Mouse (Mus musculus): ENCODE measurements around the gene Rdh16f1.
"Not testable (repeated sequence)": the region's sequence is repeated elsewhere in the genome, so short reads cannot be mapped to it uniquely, and the experiment has no call there.

The Rdh16f1 gene

DNA sequence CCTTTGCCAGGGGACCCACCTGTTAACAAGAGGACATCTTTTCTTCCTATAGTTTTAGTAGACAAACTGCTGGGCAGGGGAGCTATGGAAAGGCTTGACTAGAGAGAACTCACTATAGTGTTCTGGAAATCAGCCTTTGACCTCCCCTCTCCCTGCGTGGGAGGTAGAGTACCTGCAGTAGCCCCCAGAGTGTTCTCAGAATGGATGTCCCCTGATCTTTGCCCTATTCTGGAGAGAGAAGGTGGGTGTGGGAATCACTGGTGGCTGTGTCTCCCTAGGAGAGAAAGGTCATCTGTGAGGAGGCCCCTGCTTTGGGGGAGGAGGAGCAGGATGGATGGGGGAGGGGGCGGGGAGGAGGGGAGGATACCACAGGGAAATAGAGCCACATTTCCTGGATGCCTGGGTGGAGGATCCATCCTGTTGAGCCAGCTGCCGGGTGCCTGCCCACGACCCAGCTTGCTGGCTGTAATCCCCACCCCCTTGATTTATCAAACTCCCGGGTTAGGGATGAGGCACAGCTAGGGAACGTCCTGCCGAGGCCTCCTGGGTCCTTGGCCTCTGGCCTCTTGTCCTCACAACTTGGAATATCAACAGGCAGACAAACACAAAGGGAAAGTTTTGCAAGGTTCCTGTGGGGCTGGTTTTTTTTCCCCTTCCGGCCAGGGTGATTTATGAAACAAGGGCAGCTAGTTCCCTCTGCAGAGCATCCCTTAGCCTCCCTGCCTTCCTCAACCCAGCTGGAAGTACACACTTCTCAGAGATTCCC is 10.6 kb upstream of the Rdh16f1 start:
- no peak for DNase-seq (ENCODE audit: low read depth)

DNA sequence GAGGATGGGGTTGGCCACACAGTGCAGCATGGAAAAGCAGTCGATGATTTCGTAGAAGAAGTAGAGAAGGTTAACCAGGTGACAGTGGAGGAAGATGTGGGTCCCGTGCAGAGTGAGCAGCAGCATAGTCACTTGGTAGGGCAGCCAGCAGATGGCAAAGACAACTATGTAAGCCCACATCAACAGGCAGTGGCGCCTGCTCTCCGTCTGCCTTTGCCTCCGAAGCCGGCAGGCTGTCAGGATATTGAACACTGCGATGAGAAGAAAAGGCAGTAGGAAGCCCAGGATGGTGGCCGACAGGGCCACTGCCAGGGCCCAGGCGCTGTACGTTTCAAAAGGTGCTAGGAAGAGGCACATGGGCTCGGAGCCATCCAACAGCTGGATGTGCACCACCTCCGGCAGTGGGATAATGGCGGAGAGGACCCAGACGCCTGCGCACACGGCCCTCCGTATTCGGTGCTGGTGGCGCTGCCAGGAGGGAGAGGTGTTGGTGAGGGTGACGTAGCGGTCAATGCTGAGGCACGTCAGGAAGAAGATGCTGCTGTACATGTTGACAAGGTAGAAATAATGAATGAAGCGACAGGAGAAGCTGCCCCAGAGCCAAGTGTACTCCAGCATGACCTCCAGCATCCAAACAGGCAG is 9.3 kb upstream of the Rdh16f1 start:
- no peak for DNase-seq (ENCODE audit: low read depth)

DNA sequence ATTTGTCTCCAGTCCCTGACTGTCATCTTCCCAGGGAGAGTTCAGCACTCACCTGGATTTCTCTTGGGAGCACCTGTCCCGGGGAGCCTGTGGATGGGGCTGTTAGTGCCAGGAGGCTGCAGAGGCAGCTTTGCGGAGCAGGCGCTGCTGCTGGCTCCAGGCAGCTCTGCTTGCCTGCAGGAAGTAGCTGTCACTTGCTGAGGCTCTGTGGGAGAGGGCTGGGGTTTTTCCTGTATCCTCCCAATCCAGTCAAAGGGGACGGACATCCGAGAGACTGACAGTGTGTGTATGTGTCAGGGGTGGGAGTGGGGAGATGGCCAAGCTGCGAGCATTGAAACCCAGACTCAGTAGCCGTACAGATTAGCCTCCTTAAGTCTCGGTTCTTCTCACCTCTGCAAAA is 8.0 kb upstream of the Rdh16f1 start, which contains the start of gene Gpr182:
Gene Gpr182 (minus strand): TSS at position 185 of the 400 bp plus-strand sequence.
- no peak for DNase-seq (ENCODE audit: low read depth)

DNA sequence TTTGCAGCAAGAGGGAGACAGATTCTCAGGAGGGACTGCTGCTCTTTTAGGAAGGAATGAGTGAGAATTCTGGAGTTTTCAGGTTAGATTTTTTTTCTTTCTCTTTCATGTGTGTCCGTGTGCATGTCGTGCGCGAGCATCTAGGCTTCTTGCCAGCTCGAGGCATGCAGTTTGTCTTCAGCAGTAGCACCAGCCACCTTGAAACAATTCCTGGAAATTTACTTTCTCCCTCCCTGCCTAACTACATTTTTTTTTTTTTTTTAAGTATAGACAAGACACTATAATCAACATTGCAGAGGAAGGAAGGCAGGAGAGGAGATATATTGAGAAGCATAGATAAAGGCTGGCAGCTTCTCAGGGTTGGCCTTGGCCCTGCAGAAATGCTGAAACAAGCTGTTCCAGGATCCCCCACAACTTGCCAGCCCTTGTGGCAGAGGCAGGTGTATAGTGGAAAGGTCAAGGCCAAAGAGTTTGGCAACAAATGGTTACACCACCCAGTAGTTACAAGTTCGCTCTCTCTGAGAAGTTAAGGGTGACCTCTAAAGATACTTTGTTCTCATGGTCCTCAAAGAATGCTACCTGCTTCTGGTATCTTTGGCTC is 4.9 kb upstream of the Rdh16f1 start:
- DNase-seq (ENCODE audit: low read depth), result no peak

DNA sequence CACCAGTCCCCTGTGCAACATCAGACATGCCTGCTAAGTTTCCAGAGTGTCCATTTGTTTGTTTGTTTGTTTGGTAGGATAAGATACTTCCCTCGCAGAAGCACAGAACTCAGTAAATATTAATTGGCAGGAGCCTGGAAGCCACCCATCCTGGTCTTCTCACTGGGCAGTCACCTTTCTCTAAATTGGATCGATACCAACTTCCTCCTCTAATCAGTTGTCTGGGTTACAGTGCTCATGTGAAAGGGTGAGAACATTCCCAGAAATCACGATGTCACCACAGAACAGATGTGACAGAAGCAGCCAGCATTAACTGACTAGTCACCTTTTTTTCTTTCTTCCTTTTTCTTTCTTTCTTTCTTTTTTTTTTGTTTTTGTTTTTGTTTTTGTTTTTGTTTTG is 4.3 kb upstream of the Rdh16f1 start:
- DNase-seq (ENCODE audit: low read depth), result no peak

DNA sequence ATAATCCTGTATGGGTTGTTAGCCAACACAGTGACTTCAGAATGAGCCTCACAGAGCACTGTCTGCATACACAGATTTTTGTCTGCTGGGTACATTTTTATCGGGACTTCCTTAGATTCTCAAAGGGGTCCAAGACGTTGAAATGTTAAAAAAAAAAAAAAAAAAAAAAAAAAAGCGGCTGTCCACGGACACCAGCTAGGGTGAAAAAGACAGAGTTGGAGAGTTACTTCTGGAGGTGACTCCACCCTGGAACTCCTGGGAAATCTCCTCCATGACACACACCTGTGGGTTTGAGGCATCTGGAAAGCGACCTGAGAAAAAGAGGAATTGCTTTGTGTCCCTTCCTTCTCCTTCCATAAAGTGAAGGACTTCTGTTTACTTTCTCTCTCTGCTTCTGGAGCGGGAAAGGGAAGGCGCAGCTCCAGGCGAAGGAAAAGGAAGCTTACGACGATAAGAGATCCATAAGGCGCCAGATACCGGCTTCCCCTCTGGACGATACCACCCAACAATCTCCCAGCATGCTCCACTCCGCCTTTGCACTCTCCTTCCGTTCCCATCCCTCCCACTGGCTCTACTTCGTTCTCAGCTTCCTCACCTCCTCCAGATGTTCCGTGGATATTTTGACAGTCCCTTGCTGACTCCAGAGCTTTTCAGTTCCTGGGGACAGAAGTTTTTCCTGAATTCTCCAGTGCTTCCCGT is 3.7 kb upstream of the Rdh16f1 start:
- DNase-seq (ENCODE audit: low read depth), result no peak

DNA sequence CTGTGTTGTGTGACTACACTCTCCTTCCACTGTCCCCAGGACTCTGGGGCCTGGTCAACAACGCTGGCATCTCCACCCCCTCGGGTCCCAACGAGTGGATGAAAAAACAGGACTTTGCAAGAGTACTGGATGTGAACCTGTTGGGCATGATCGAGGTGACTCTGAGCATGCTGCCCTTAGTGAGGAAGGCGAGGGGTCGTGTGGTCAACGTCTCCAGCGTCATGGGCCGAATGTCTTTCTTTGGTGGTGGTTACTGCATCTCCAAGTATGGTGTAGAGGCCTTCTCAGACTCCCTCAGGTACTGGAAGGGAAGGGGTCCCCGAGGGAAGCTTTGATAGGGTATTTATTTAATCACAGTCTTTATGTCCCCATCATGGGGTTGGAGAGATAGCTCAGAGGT is 3.3 kb downstream of the Rdh16f1 start:
- DNase-seq (ENCODE audit: low read depth), result not testable (repeated sequence)

DNA sequence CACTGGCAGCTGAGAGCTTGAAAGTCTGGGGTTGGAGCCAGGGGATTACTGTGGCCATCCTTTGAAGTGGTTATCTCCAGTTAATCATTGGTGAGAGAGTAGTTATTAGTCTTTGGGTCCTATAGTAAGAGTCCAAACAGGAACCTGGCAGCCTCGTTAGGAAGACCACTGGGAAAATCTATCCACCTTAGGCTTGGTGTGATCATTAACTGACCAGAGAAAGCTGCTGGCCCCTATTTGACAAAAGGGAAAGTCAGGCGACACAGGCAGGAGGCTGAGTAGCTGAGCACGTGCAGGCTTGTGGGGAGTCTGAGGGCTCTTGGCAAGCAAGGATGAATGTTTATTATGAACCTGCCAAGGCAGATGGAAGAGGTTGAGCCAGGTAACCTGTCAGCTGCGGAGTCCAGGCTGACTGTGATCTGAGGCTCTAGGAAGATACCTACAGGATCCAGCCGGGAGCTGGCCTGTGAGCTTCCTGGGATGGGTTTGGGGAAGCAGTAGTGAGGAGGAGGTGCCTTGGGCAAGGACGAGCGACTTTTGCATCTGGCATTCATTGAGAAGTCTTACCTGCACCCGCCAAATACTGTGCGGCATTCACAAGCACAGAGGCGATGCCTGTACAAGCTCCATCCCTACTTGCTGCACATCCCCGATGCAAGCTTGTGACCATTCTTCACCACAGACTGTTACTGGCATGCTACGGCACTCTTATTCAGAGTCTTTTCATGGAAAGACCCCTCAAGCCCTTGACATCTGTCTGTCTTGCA is 4.5 kb downstream of the Rdh16f1 start:
- DNase-seq (ENCODE audit: low read depth), result no peak

DNA sequence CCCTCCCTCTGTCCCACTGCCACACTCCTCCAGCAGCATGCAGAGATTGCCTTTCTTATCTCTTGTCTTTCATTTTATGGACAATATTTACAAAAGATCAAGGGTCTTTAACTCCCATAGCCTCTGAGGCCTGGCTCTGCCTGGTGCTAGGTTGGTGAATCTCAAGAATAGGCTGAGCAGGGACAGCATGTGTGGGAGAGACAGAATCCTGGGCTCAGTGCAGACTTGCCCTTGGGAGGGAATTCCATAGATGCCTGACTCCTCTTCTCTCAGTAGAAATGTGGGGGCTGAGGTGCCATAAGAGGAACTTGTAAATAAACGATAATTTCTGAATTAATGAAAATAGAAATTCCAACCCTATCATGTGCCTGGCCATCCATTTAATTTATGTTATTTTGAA is 7.0 kb downstream of the Rdh16f1 start:
- DNase-seq (ENCODE audit: low read depth), result no peak

DNA sequence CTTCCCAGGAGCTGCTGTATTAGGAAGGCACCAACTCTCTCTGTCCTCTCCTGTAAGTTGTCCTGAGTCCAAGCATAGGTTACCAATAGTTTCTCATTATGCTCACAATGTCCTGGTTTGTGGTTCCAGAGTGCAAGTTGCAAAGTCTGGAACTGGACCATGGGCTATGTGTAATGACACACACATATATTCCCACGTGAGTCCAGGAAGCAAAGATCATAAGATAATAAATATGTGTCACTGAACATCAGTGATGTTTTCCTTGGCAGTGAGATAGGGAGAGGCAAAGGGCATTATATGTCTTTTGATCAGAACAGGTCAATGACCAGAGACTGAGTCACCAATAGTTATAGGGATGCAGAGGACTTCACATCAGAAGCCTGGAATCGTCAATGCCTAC is 16.4 kb downstream of the Rdh16f1 start, which contains the start of gene Rdh9:
Gene Rdh9 (plus strand): TSS at position 376 of the 400 bp plus-strand sequence.
- DNase-seq (ENCODE audit: low read depth), result no peak

DNA sequence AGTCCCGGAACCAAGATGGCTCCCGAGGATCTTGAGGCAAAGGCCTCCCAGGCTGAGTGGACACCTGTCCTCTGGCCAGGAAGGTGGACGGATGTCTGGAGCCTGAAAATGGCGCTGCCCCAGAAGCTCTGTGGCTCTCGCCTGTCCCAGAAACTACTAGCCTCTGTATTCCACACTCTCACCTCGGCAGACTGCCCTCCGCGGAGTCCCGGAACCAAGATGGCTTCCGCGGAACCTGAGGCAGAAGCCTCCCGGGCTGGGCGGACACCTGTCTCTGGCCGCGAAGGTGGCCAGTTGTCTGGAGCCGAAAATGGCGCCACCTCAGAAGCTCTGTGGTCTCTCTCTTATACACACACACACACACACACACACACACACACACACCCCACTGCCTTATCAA is 22.7 kb downstream of the Rdh16f1 start:
- DNase-seq (ENCODE audit: low read depth), result not testable (repeated sequence)

DNA sequence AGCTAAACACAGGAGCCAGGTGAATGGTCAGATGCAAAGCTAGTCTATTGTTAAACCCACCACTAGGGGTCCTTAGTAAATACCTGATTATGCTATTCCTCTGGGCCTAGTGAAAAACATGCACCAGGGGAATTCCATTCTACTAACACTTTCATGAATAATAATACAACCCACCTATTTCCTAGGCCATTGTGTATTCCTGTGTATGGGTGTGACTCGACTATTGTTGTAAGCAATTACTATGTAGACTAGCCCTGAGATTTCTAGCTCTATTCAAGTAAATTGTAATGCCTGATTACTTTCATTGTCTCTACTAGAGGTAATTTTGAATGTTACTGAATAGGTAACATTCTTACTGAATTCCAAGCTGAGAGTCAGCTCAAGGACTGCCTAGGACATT is 25.8 kb downstream of the Rdh16f1 start:
- DNase-seq (ENCODE audit: low read depth), result not testable (repeated sequence)

DNA sequence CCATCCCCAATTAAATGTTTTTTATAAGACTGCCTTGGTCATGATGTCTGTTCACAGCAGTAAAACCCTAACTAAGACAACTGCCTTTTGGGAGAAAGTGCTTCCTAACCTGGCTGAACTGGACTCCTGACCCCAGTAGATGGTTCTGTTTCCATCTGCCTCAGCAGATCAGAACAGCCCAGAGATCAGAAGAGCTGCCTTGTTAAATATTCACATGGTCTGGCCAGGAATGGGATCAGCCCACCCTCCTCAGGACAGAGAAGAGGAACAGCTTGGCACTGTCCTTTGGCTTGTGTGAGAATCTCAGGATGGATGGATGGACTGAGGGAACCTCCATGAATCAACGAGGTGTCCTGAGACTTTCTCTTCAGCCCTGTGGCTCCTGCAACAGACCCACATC is 39.7 kb downstream of the Rdh16f1 start:
- DNase-seq (ENCODE audit: low read depth), result no peak

DNA sequence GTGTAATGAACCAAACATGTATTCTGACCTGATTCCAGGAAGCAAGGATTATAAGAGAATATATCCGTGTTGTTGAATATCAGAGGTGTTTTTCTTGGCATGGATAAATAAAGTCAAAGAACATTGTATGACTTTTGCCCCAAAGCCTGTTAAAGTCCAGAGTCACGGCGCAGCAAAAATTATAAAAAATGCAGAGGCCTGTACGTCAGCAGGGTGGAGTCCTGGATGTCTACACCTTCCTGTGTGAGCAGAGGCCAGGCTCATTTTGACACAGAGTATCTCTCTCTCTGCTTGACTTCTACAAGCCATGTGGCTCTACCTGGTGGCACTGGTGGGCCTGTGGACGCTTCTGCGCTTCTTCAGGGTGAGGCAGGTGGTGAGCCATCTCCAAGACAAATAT is 41.3 kb downstream of the Rdh16f1 start, which contains the start of gene Rdh16:
Gene Rdh16 (plus strand): TSS at position 262 of the 400 bp plus-strand sequence.
- DNase-seq (ENCODE audit: low read depth), result no peak

DNA sequence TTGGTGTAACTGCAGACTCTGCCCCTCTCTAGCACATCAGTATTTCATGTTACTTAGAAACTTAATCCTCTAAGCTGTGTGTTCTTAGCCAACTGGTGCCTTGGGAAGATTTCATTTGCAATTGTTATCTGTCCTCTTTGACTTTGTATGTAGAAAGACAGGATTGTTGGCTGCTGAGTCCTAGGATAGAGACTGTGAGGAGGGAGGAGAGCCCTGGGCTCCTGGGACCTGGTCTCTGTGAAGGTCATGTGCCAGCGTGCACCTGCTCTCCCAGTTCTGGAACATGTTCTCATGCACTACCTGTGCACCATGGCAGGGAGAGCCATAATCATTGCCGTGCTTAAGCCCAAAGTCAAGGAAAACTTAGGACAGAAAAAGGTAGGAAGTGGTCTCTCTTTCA is 42.0 kb downstream of the Rdh16f1 start:
- DNase-seq (ENCODE audit: low read depth), result no peak

DNA sequence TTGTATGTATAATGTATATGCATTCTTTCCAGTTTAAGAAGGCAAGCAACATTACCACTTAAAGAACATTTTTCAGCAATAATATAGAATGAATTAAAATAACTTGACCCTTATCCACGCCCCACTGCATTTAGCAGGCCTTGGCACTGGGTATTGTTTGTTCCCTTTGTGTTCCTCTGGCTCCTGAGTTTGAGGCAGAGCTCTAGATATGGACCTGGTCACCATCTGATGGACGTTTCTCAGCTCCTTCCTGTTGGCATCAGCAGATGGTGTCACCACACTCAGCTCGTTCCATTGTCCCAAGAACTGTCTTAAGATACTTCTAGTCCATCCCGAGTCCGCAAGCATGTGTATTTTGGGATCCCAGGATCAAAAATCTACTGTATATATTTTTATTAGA is 42.6 kb downstream of the Rdh16f1 start:
- DNase-seq (ENCODE audit: low read depth), result no peak

DNA sequence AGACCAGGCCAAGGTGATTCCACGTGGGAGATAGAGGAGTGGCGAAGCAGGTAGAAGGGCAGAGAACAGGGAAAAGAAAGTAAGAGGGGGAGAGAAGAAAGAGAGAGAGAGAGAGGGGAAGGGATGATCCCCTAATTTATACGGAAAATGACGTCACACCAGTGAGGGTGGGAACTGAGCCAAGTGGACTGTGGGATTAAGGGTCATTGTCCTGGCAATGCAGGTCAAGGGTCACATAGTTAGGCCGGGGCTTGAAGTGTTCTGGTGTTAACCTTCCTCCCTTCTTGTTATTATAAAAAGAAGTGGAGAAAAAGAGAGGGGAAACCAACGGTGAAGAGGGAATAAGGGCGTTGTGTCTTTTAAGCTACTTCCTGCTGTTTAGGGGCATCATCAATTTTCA is 44.8 kb downstream of the Rdh16f1 start:
- no peak for DNase-seq (ENCODE audit: low read depth)

DNA sequence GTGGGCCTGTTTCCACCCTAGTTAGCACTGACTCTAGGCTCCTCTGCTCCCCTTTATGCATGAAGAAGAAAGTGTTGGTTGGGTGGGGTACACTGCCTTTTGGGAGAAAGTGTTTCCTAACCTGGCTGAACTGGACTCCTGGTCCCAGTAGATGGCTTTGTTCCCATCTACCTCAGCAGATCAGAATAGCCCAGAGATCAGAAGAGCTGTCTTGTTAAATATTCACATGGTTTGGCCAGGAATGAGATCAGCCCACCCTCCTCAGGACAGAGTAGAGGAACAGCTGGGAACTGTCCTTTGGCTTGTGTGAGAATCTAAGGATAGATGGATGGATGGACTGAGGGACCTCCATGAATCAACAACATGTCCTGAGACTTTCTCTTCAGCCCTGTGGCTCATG is 56.3 kb downstream of the Rdh16f1 start:
- DNase-seq (ENCODE audit: low read depth), result no peak

DNA sequence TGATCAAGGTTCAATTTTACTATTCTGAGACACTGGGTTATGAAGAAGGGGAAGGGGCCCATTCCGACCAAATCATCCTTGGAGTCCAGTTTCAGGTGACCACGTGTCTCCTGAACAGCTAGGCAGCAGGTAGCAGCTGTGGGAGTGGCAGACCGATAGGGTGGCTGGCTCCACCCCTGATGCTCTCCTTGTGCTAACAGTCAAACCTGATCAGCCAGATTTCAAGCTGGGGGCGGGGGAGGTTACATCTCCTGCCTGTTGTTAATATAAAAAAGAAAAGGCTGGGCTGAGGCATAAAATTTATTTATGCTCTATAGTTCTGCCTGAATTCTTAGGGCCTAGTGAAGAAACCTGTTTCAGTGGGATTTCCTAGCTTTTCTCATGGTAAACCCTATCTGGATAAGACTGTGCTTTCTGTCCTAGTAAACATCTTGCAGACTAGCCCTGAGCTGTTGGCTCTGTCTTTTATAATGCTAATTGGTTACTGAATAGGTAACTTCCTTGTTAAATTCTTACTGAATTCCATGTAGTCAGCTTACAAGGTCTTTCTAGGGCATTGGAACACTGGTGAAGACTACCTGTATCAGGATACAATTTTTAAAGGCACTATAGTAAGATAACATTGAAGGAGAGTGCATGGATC is 57.8 kb downstream of the Rdh16f1 start:
- not testable (repeated sequence) for DNase-seq (ENCODE audit: low read depth)

DNA sequence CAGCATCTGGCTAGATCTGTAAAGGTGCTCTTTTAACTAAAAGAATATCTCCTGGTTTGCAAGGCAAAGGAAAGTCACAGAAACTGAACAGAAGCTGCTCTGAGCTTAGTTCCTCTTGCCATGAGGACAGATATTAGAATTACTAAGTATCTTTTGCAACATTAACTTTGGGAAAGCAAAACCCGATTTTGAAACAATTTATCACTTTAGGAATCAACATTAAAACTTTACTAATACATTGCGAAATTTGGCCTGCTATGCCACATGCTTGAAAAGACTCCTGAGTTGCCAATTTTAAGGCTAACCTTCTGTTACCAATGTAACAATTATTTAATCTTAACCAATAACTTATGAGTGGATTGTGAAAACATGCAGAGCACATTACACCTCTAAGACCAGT is 62.2 kb downstream of the Rdh16f1 start:
- not testable (repeated sequence) for DNase-seq (ENCODE audit: low read depth)

DNA sequence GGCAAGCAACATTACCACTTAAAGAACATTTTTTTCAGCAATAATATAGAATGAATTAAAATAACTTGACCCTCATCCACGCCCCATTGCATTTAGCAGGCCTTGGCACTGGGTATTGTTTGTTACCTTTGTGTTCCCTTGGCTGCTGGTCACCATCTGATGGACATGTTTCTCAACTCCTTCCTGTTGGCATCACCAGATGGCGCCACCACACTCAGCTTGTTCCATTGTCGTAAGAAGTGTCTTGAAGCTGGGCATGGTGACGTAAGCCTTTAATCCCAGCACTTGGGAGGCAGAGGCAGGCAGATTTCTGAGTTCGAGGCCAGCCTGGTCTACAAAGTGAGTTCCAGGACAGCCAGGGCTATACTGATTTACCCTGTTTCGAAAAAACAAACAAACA is 65.8 kb downstream of the Rdh16f1 start:
- DNase-seq (ENCODE audit: low read depth), result peak; percentile 1
